Mouse (Mus musculus) heart, embryonic 14.5 days (tissue): ENCODE data around the gene Ttc30a1. TPM values are rescaled to one million over a fixed set of nuclear protein-coding genes. Genes with fewer than 3 reads are reported as not detected.
A peak's percentile ranks its signal among the peaks of the same experiment; 100 is the strongest.
"Not testable (repeated sequence)": the region's sequence is repeated elsewhere in the genome, so short reads cannot be mapped to it uniquely, and the experiment has no call there.

Experiments used
- ATAC-seq: fragments of 200-750 bp; cut with Nextera tagmentation; 2 replicates; pipeline ENCODE4 v1.8.0; 2017; ENCODE audit warnings: low read depth, moderate TSS enrichment; ENCODE audit not compliant: insufficient number of reproducible peaks, insufficient read depth, low FRiP score
- H3K27ac ChIP-seq, 2 experiments: fragments of 200-500 bp in 1 of 2; fragments of 300-500 bp in 1 of 2; sonication (generic) in 1 of 2; replicated peaks in 1 of 2; 2 replicates each; pipeline ENCODE4 v1.5.1; 2012 to 2014; ENCODE audit warnings: low read depth in 2 of 2, low read length in 2 of 2, control low read depth in 1 of 2, mild to moderate bottlenecking in 1 of 2, mixed read lengths in 1 of 2; ENCODE audit not compliant: control insufficient read depth in 1 of 2, insufficient read depth in 1 of 2
- H3K27me3 ChIP-seq: fragments of 300-500 bp; sonication (generic); 2 replicates; pipeline ENCODE4 v1.6.1; 2014; ENCODE audit warnings: mild to moderate bottlenecking, low read length, control low read depth; ENCODE audit not compliant: control insufficient read depth, insufficient read depth
- H3K36me3 ChIP-seq: fragments of 300-500 bp; sonication (generic); 2 replicates; pipeline ENCODE4 v1.6.1; 2014; ENCODE audit warnings: mild to moderate bottlenecking, control low read depth, low read length, mixed read lengths; ENCODE audit not compliant: control insufficient read depth, insufficient read depth
- H3K4me1 ChIP-seq, 2 experiments: fragments of 200-500 bp in 1 of 2; fragments of 300-500 bp in 1 of 2; sonication (generic) in 1 of 2; 2 replicates each; pipeline ENCODE4 v1.6.1; 2012 to 2014; ENCODE audit warnings: low read length in 2 of 2, control low read depth in 1 of 2, mixed read lengths in 1 of 2; ENCODE audit not compliant: control insufficient read depth in 2 of 2, insufficient read depth in 2 of 2
- H3K4me2 ChIP-seq: fragments of 300-500 bp; sonication (generic); 2 replicates; pipeline ENCODE4 v1.6.1; 2014; ENCODE audit warnings: mild to moderate bottlenecking, low read length
- H3K4me3 ChIP-seq, 2 experiments: fragments of 200-500 bp in 1 of 2; fragments of 300-500 bp in 1 of 2; sonication (generic) in 1 of 2; 2 replicates each; pipeline ENCODE4 v1.5.1; 2012 to 2014; ENCODE audit warnings: low read length in 2 of 2, mild to moderate bottlenecking in 2 of 2, control low read depth in 1 of 2, low read depth in 1 of 2, moderate library complexity in 1 of 2; ENCODE audit not compliant: control insufficient read depth in 1 of 2, insufficient read depth in 1 of 2
- H3K9ac ChIP-seq: fragments of 300-500 bp; sonication (generic); 2 replicates; pipeline ENCODE4 v1.6.1; 2014; ENCODE audit warnings: mild to moderate bottlenecking, low read length
- H3K9me3 ChIP-seq: fragments of 300-500 bp; sonication (generic); 2 replicates; pipeline ENCODE4 v1.6.1; 2016; ENCODE audit warnings: low read length, control low read depth; ENCODE audit not compliant: control insufficient read depth
- WGBS: fragments of 180-500 bp; shearing (Covaris S2); extraction: QIAGEN DNeasy Blood & Tissue Kit; methylation state at CpG from one replicate; pipeline ENCODE4 v1.1.7; 2014; 5-methylcytosine and 5-hydroxymethylcytosine counted together
- polyA plus RNA-seq: library from polyadenylated mRNA; unstranded; fragments of >200 nt; fragmentation: Nextera tagmentation; extraction: Ambion mirVana; gene quantifications from 2 replicates; pipeline ENCODE4 v1.2.1, GENCODE M21; 2014

The Ttc30a1 gene
- 5.8 and 6.5 TPM in 2 replicates for polyA plus RNA-seq

GRCm38 (mm10) chr2:75981440-75982081 is at the start of gene Ttc30a1:
Ttc30a1 (minus strand) TSS chr2:75981967.
- H3K4me1 ChIP-seq, ATAC-seq, H3K9me3 ChIP-seq, H3K36me3 ChIP-seq, H3K27me3 ChIP-seq: not testable (repeated sequence)
- Histone ChIP-seq H3K4me2 (peak within 1 kb of the TSS; percentile 73), H3K9ac (peak within 1 kb of the TSS; percentile 67), H3K27ac (peak within 1 kb of the TSS; percentile 25 to 59; a peak in 1 of 4 replicates), H3K4me3 (peak within 1 kb of the TSS; percentile 55)
- under 1% methylated on average over 24 of the region's 34 CpGs for WGBS

GRCm38 (mm10) chr2:76030080-76030479 is 48.3 kb upstream of the Ttc30a1 start:
- H3K4me2 ChIP-seq = no peak overlapping the region
- no peaks in the 10 kb centered on the region for H3K27me3 ChIP-seq
- H3K9ac ChIP-seq = no peak overlapping the region
- H3K27ac ChIP-seq = peak overlapping the region in 1 of 2 experiments; percentile 78; a peak in 1 of 4 replicates
- no peak for ATAC-seq
- no peaks in the 10 kb centered on the region for H3K36me3 ChIP-seq
- no peak overlapping the region for H3K4me3 ChIP-seq
- WGBS = 66% methylated on average over 8 of the region's 8 CpGs
- H3K4me1 ChIP-seq = peaks cover 12 to 23% of the 10 kb centered on the region in 2 experiments
- H3K9me3 ChIP-seq = no peaks in the 10 kb centered on the region

GRCm38 (mm10) chr2:76029081-76029901 is 47.5 kb upstream of the Ttc30a1 start:
- ATAC-seq = no peak
- Histone ChIP-seq H3K4me3 (peak overlapping the region in 1 of 2 experiments; percentile 12; a peak in 1 of 4 replicates), H3K4me1 (peaks cover 12 to 23% of the 10 kb centered on the region in 2 experiments), H3K9me3 (no peaks in the 10 kb centered on the region), H3K4me2 (peak overlapping the region; percentile 50), H3K9ac (peak overlapping the region; percentile 56), H3K27ac (peak overlapping the region; percentile 74 to 78), H3K36me3 (no peaks in the 10 kb centered on the region), H3K27me3 (no peaks in the 10 kb centered on the region)
- WGBS = 31% methylated on average over 20 of the region's 20 CpGs

GRCm38 (mm10) chr2:76016890-76017289 is 35.1 kb upstream of the Ttc30a1 start:
- ATAC-seq = no peak
- no peaks in the 10 kb centered on the region for H3K36me3 ChIP-seq
- H3K27ac ChIP-seq = no peak overlapping the region
- no peak overlapping the region for H3K4me2 ChIP-seq
- WGBS = 18% methylated on average over 7 of the region's 7 CpGs
- no peaks in the 10 kb centered on the region for H3K9me3 ChIP-seq
- H3K4me3 ChIP-seq = no peak overlapping the region
- H3K4me1 ChIP-seq = no peaks in the 10 kb centered on the region
- no peaks in the 10 kb centered on the region for H3K27me3 ChIP-seq
- no peak overlapping the region for H3K9ac ChIP-seq

GRCm38 (mm10) chr2:76016136-76016535 is 34.4 kb upstream of the Ttc30a1 start:
- Histone ChIP-seq H3K4me2 (no peak overlapping the region), H3K9me3 (no peaks in the 10 kb centered on the region), H3K4me1 (0 out of 4 replicates have a peak, but pooled peaks cover 0 to 3% of the 10 kb centered on the region in 2 experiments), H3K27me3 (no peaks in the 10 kb centered on the region), H3K36me3 (no peaks in the 10 kb centered on the region), H3K4me3 (no peak overlapping the region), H3K9ac (no peak overlapping the region), H3K27ac (no peak overlapping the region)
- WGBS = 92% methylated on average over 8 of the region's 8 CpGs
- no peak for ATAC-seq

GRCm38 (mm10) chr2:76015460-76015859 is 33.7 kb upstream of the Ttc30a1 start:
- 90% methylated on average over 7 of the region's 7 CpGs for WGBS

GRCm38 (mm10) chr2:76014659-76015058 is 32.9 kb upstream of the Ttc30a1 start:
- ATAC-seq = no peak
- no peak overlapping the region for H3K27ac ChIP-seq
- H3K27me3 ChIP-seq = no peaks in the 10 kb centered on the region
- H3K4me1 ChIP-seq = peaks cover 2 to 4% of the 10 kb centered on the region in 2 experiments; a peak in 2 of 4 replicates
- no peak overlapping the region for H3K4me2 ChIP-seq
- no peak overlapping the region for H3K4me3 ChIP-seq
- H3K36me3 ChIP-seq = no peaks in the 10 kb centered on the region
- H3K9ac ChIP-seq = no peak overlapping the region
- H3K9me3 ChIP-seq = no peaks in the 10 kb centered on the region
- 79% methylated on average over 3 of the region's 3 CpGs for WGBS

More at GRCm38 (mm10) chr2:76015460-76015859, 33.7 kb upstream of the Ttc30a1 start:
- no peak for ATAC-seq
- peaks cover 2 to 4% of the 10 kb centered on the region in 2 experiments; a peak in 2 of 4 replicates for H3K4me1 ChIP-seq
- no peaks in the 10 kb centered on the region for H3K27me3 ChIP-seq
- H3K4me3 ChIP-seq = no peak overlapping the region
- no peak overlapping the region for H3K27ac ChIP-seq
- H3K36me3 ChIP-seq = no peaks in the 10 kb centered on the region
- H3K9me3 ChIP-seq = no peaks in the 10 kb centered on the region
- H3K9ac ChIP-seq = no peak overlapping the region
- H3K4me2 ChIP-seq = no peak overlapping the region
